Mouse (Mus musculus): ENCODE results near the gene Stk19. TPM values are rescaled to one million over a fixed set of nuclear protein-coding genes. Genes with fewer than 3 reads are reported as not detected.
"Not testable (repeated sequence)": the region's sequence is repeated elsewhere in the genome, so short reads cannot be mapped to it uniquely, and the experiment has no call there.

Gene Stk19
- polyA plus RNA-seq, 1 experiment from 2014 or later, result 18.4 TPM

DNA sequence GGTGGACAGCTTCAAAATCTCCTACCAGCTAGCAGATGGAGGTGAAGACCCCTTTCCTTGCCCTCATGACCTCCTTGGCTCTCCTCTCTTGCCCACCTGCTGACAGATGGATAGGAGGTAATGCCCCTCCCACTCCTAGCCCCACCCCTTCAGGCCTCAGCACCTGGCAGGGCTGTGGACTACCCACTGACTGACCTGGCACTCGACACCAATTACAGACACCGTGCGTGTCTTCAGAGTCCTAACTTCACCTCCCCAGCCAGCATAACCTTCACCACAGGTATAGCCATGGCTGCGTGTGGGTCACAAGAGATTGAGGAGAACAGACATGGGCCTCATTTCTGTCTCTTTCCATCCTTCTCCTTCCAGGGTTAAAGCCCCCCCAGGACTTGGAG lies 37.2 kb downstream of the Stk19 start:
- Histone ChIP-seq H3K27ac (replicated peaks; ENCODE audit: low read depth, low read length) (no peak overlapping the region), H3K36me3 (replicated peaks; ENCODE audit: control insufficient read depth, insufficient read depth, low read depth, low read length) (no peaks in the 10 kb centered on the region), H3K4me2 (ENCODE audit: low read depth, low read length) (no peak overlapping the region), H3K9ac (replicated peaks; ENCODE audit: low read length) (no peak overlapping the region), H3K9me3 (replicated peaks; ENCODE audit: control insufficient read depth, low read length) (no peaks in the 10 kb centered on the region), H3K4me1 (ENCODE audit: control insufficient read depth, insufficient read depth, low read length) (no peaks in the 10 kb centered on the region), H3K27me3 (ENCODE audit: control insufficient read depth, insufficient read depth, low read length) (no peaks in the 10 kb centered on the region), H3K4me3 (ENCODE audit: low read depth, low read length) (no peak overlapping the region)
- 91% methylated on average over 4 of the region's 4 CpGs for WGBS
- ATAC-seq (replicated peaks; ENCODE audit: insufficient number of reproducible peaks, low FRiP score, low TSS enrichment, low read depth) (no peak), DNase-seq (ENCODE audit: low spot score) (no peak)

DNA sequence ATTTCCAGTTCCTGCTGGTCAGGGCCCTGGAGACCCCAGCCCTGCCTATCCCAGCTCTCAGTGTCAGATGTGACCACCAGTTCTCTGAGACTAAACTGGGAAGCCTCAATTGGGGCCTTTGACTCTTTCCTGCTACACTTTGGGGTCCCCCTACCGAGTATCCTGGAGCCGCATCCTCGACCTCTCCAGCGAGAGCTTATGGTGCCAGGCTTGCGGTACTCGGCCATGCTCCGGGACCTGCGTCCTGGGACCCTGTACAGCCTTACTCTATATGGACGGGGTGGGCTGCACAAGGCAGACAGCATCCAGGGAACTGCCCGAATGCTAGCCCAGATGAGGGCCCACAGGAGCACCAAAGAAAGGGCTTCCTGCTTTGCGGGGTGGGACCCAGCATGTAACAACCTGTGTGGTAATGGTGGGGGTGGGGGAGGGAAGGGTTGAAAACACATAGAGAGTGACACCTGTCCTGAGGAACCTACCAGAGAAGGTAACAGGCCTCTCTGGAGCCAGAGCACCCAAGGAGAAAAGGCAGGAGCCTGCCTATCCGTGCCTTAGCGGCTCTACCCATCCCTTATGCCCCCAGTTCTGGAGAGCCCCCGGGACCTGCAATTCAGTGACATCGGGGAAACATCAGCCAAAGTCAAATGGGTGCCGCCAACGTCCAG lies 37.7 kb downstream of the Stk19 start:
- DNase-seq (ENCODE audit: low spot score), result no peak
- H3K9me3 ChIP-seq (replicated peaks; ENCODE audit: control insufficient read depth, low read length), result no peaks in the 10 kb centered on the region
- 91% methylated on average over 13 of the region's 17 CpGs for WGBS
- no peak overlapping the region for H3K4me2 ChIP-seq (ENCODE audit: low read depth, low read length)
- H3K4me3 ChIP-seq (ENCODE audit: low read depth, low read length), result no peak overlapping the region
- H3K4me1 ChIP-seq (ENCODE audit: control insufficient read depth, insufficient read depth, low read length), result no peaks in the 10 kb centered on the region
- no peak for ATAC-seq (replicated peaks; ENCODE audit: insufficient number of reproducible peaks, low FRiP score, low TSS enrichment, low read depth)
- H3K36me3 ChIP-seq (replicated peaks; ENCODE audit: control insufficient read depth, insufficient read depth, low read depth, low read length), result no peaks in the 10 kb centered on the region
- H3K27ac ChIP-seq (replicated peaks; ENCODE audit: low read depth, low read length), result no peak overlapping the region
- no peak overlapping the region for H3K9ac ChIP-seq (replicated peaks; ENCODE audit: low read length)
- no peaks in the 10 kb centered on the region for H3K27me3 ChIP-seq (ENCODE audit: control insufficient read depth, insufficient read depth, low read length)

- not testable (repeated sequence) for ATAC-seq (replicated peaks; ENCODE audit: insufficient number of reproducible peaks, low FRiP score, low TSS enrichment, low read depth); H3K9ac ChIP-seq (replicated peaks; ENCODE audit: low read length); H3K4me1 ChIP-seq (ENCODE audit: control insufficient read depth, insufficient read depth, low read length); H3K36me3 ChIP-seq (replicated peaks; ENCODE audit: control insufficient read depth, insufficient read depth, low read depth, low read length); H3K4me2 ChIP-seq (ENCODE audit: low read depth, low read length); H3K9me3 ChIP-seq (replicated peaks; ENCODE audit: control insufficient read depth, low read length); H3K27ac ChIP-seq (replicated peaks; ENCODE audit: low read depth, low read length); H3K27me3 ChIP-seq (ENCODE audit: control insufficient read depth, insufficient read depth, low read length); DNase-seq (ENCODE audit: low spot score); H3K4me3 ChIP-seq (ENCODE audit: low read depth, low read length)
- 85% methylated on average over 6 of the region's 7 CpGs for WGBS
Observed at GRCm38 (mm10) chr17:34798071-34798470, 38.7 kb downstream of the Stk19 start.

- H3K4me1 ChIP-seq (ENCODE audit: control insufficient read depth, insufficient read depth, low read length); ATAC-seq (replicated peaks; ENCODE audit: insufficient number of reproducible peaks, low FRiP score, low TSS enrichment, low read depth); H3K27me3 ChIP-seq (ENCODE audit: control insufficient read depth, insufficient read depth, low read length); H3K4me2 ChIP-seq (ENCODE audit: low read depth, low read length); H3K9ac ChIP-seq (replicated peaks; ENCODE audit: low read length); H3K36me3 ChIP-seq (replicated peaks; ENCODE audit: control insufficient read depth, insufficient read depth, low read depth, low read length); H3K9me3 ChIP-seq (replicated peaks; ENCODE audit: control insufficient read depth, low read length); DNase-seq (ENCODE audit: low spot score); H3K27ac ChIP-seq (replicated peaks; ENCODE audit: low read depth, low read length); H3K4me3 ChIP-seq (ENCODE audit: low read depth, low read length): not testable (repeated sequence)
- WGBS, result 91% methylated on average over 10 of the region's 10 CpGs
Observed at GRCm38 (mm10) chr17:34797211-34797995, 39.3 kb downstream of the Stk19 start.

GRCm38 (mm10) chr17:34796311-34797140 lies 40.2 kb downstream of the Stk19 start:
- DNase-seq (ENCODE audit: low spot score) (no peak), ATAC-seq (replicated peaks; ENCODE audit: insufficient number of reproducible peaks, low FRiP score, low TSS enrichment, low read depth) (no peak)
- Histone ChIP-seq H3K9ac (replicated peaks; ENCODE audit: low read length) (no peak overlapping the region), H3K27ac (replicated peaks; ENCODE audit: low read depth, low read length) (no peak overlapping the region), H3K4me1 (ENCODE audit: control insufficient read depth, insufficient read depth, low read length) (no peaks in the 10 kb centered on the region), H3K36me3 (replicated peaks; ENCODE audit: control insufficient read depth, insufficient read depth, low read depth, low read length) (no peaks in the 10 kb centered on the region), H3K9me3 (replicated peaks; ENCODE audit: control insufficient read depth, low read length) (no peaks in the 10 kb centered on the region), H3K4me2 (ENCODE audit: low read depth, low read length) (no peak overlapping the region), H3K27me3 (ENCODE audit: control insufficient read depth, insufficient read depth, low read length) (no peaks in the 10 kb centered on the region), H3K4me3 (ENCODE audit: low read depth, low read length) (no peak overlapping the region)
- 82% methylated on average over 8 of the region's 8 CpGs for WGBS

DNA sequence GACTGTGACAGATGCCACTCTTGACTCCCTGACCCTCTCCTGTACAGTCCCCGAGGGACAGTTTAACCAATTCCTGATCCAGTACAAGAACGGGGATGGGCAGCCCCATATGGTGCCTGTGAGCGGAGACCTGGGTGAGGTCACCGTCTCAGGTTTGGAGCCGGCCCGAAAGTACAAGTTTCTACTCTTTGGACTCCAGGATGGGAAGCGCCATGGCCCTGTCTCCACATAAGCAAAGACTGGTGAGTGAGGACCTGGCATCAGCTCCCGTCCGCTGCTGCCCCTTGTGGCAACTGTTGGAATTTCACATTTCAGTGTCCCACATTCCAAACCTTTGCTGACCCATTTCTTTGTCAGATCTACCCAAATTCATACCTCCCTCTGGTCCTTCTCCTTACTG lies 41.1 kb downstream of the Stk19 start:
- Histone ChIP-seq H3K4me2 (ENCODE audit: low read depth, low read length) (no peak overlapping the region), H3K36me3 (replicated peaks; ENCODE audit: control insufficient read depth, insufficient read depth, low read depth, low read length) (no peaks in the 10 kb centered on the region), H3K27me3 (ENCODE audit: control insufficient read depth, insufficient read depth, low read length) (no peaks in the 10 kb centered on the region), H3K9ac (replicated peaks; ENCODE audit: low read length) (no peak overlapping the region), H3K9me3 (replicated peaks; ENCODE audit: control insufficient read depth, low read length) (no peaks in the 10 kb centered on the region), H3K27ac (replicated peaks; ENCODE audit: low read depth, low read length) (no peak overlapping the region), H3K4me3 (ENCODE audit: low read depth, low read length) (no peak overlapping the region), H3K4me1 (ENCODE audit: control insufficient read depth, insufficient read depth, low read length) (no peaks in the 10 kb centered on the region)
- DNase-seq (ENCODE audit: low spot score) (peak; percentile 47), ATAC-seq (replicated peaks; ENCODE audit: insufficient number of reproducible peaks, low FRiP score, low TSS enrichment, low read depth) (no peak)
- WGBS, result 65% methylated on average over 9 of the region's 9 CpGs

- ATAC-seq (replicated peaks; ENCODE audit: insufficient number of reproducible peaks, low FRiP score, low TSS enrichment, low read depth) (no peak), DNase-seq (ENCODE audit: low spot score) (no peak)
- Histone ChIP-seq H3K9ac (replicated peaks; ENCODE audit: low read length) (no peak overlapping the region), H3K4me2 (ENCODE audit: low read depth, low read length) (no peak overlapping the region), H3K4me3 (ENCODE audit: low read depth, low read length) (no peak overlapping the region), H3K27me3 (ENCODE audit: control insufficient read depth, insufficient read depth, low read length) (no peaks in the 10 kb centered on the region), H3K36me3 (replicated peaks; ENCODE audit: control insufficient read depth, insufficient read depth, low read depth, low read length) (no peaks in the 10 kb centered on the region), H3K4me1 (ENCODE audit: control insufficient read depth, insufficient read depth, low read length) (no peaks in the 10 kb centered on the region), H3K27ac (replicated peaks; ENCODE audit: low read depth, low read length) (no peak overlapping the region), H3K9me3 (replicated peaks; ENCODE audit: control insufficient read depth, low read length) (no peaks in the 10 kb centered on the region)
- WGBS, result 87% methylated on average over 10 of the region's 10 CpGs
Observed at GRCm38 (mm10) chr17:34795016-34795415, 41.7 kb downstream of the Stk19 start.
